In genomic region chr4:66397216-66397615, GRCm38 (mm10) we compare ENCODE assay signal across 26 mouse cellular contexts. TPM values are rescaled to one million over a fixed set of nuclear protein-coding genes. Genes with fewer than 3 reads are reported as not detected.
DNase-seq lines count a peak whose midpoint lies in the region; ATAC-seq and TF ChIP-seq lines count a peak whose summit lies in the region.
"Had no signal": no experiment of that assay in that cellular context is flagged by ENCODE, and none has a peak within 500 bp of the region (broad histone marks: within the 10 kb centered on the region; RNA-seq: fewer than 3 reads in every experiment).

No protein-coding gene starts in this region.

- DNase-seq in cerebellum, adult 9-10 months = peak; percentile 41
- no peak for DNase-seq in cerebellum, adult 11-12 months
- DNase-seq in cerebellum, postnatal 10 days = peak; percentile 50 to 54
- DNase-seq in cerebellum, adult 8-10 months = no peak
- DNase-seq in hindbrain, postnatal 0 days (ENCODE audit: low spot score) = peak; percentile 26
- no peak for DNase-seq in midbrain, postnatal 0 days (ENCODE audit: low spot score)
- DNase-seq: adrenal gland, adult 8-10 months; adrenal gland, postnatal 14 days; adrenal gland, postnatal 36 days; B cell, adult 2 months; embryo, embryonic 11 days had no signal

- no peak overlapping the region for H3K4me2 ChIP-seq in hindbrain, postnatal 0 days (ENCODE audit: low read depth, low read length)
- no peak overlapping the region for H3K4me2 ChIP-seq in hindbrain, embryonic 12.5 days (replicated peaks)
- H3K4me2 ChIP-seq in midbrain, postnatal 0 days (ENCODE audit: low read depth, low read length, poor library complexity, severe bottlenecking) = no peak overlapping the region
- H3K4me2 ChIP-seq in midbrain, embryonic 15.5 days = no peak overlapping the region
- H3K4me2 ChIP-seq: embryonic facial prominence, embryonic 13.5 days; embryonic facial prominence, embryonic 15.5 days; forebrain, embryonic 12.5 days had no signal

- no peak overlapping the region for H3K4me3 ChIP-seq in hindbrain, postnatal 0 days (ENCODE audit: low read length)
- H3K4me3 ChIP-seq in hindbrain, embryonic 12.5 days = no peak overlapping the region
- H3K4me3 ChIP-seq in midbrain, postnatal 0 days (ENCODE audit: low read depth, low read length) = no peak overlapping the region
- H3K4me3 ChIP-seq in midbrain, embryonic 15.5 days = no peak overlapping the region
- H3K4me3 ChIP-seq: embryonic facial prominence, embryonic 13.5 days; embryonic facial prominence, embryonic 15.5 days; erythroblast, embryonic 14.5 days; forebrain, embryonic 10.5 days; forebrain, embryonic 12.5 days had no signal

- no peak for ATAC-seq in hindbrain, postnatal 0 days
- no peak for ATAC-seq in hindbrain, embryonic 12.5 days (ENCODE audit: low FRiP score)
- ATAC-seq in midbrain, postnatal 0 days (ENCODE audit: low FRiP score) = no peak
- ATAC-seq in midbrain, embryonic 15.5 days (replicated peaks) = no peak
- ATAC-seq: activated CD4-positive, CD25-positive, alpha-beta regulatory T cell, adult 4 months; CD4-positive, CD25-positive, alpha-beta regulatory T cell, adult 4 months; forebrain, embryonic 14.5 days; forebrain, embryonic 16.5 days; Patski had no signal

- TF ChIP-seq CTCF in hindbrain, postnatal 0 days (IDR thresholded peaks at IDR 0.05; ENCODE audit: low read depth) = peak; percentile 40
- TF ChIP-seq CTCF in midbrain, postnatal 0 days (IDR thresholded peaks at IDR 0.05) = peak; percentile 48

- H3K36me3 ChIP-seq in hindbrain, postnatal 0 days (ENCODE audit: insufficient read depth, low read length) = no peaks in the 10 kb centered on the region
- H3K36me3 ChIP-seq in hindbrain, embryonic 12.5 days = no peaks in the 10 kb centered on the region
- H3K36me3 ChIP-seq in midbrain, postnatal 0 days (ENCODE audit: insufficient read depth, low read length) = no peaks in the 10 kb centered on the region
- H3K36me3 ChIP-seq in midbrain, embryonic 15.5 days (replicated peaks) = no peaks in the 10 kb centered on the region
- H3K36me3 ChIP-seq: embryonic facial prominence, embryonic 13.5 days; embryonic facial prominence, embryonic 15.5 days; forebrain, embryonic 10.5 days; forebrain, embryonic 12.5 days; G1E had no signal

- H3K9me3 ChIP-seq in hindbrain, postnatal 0 days (ENCODE audit: low read length) = no peaks in the 10 kb centered on the region
- no peaks in the 10 kb centered on the region for H3K9me3 ChIP-seq in hindbrain, embryonic 12.5 days (replicated peaks)
- no peaks in the 10 kb centered on the region for H3K9me3 ChIP-seq in midbrain, postnatal 0 days (ENCODE audit: low read length)
- no peaks in the 10 kb centered on the region for H3K9me3 ChIP-seq in midbrain, embryonic 15.5 days
- H3K9me3 ChIP-seq: embryonic facial prominence, embryonic 13.5 days; embryonic facial prominence, embryonic 15.5 days; forebrain, embryonic 10.5 days; forebrain, embryonic 12.5 days had no signal

- H3K9ac ChIP-seq in hindbrain, postnatal 0 days (replicated peaks; ENCODE audit: low read length) = no peak overlapping the region
- H3K9ac ChIP-seq in hindbrain, embryonic 12.5 days = no peak overlapping the region
- no peak overlapping the region for H3K9ac ChIP-seq in midbrain, postnatal 0 days (replicated peaks; ENCODE audit: low read length, poor library complexity, severe bottlenecking)
- H3K9ac ChIP-seq in midbrain, embryonic 15.5 days = no peak overlapping the region
- H3K9ac ChIP-seq: embryonic facial prominence, embryonic 13.5 days; embryonic facial prominence, embryonic 15.5 days; forebrain, embryonic 12.5 days had no signal

- H3K4me1 ChIP-seq in hindbrain, postnatal 0 days (ENCODE audit: insufficient read depth, low read length) = 0 out of 2 replicates have a peak, but pooled peaks cover 3% of the 10 kb centered on the region
- peaks cover 7% of the 10 kb centered on the region for H3K4me1 ChIP-seq in hindbrain, embryonic 12.5 days
- H3K4me1 ChIP-seq in midbrain, postnatal 0 days (ENCODE audit: insufficient read depth, low read length) = peaks cover 5% of the 10 kb centered on the region; the same call in 1 of the 2 replicates
- H3K4me1 ChIP-seq in midbrain, embryonic 15.5 days = peaks cover 13% of the 10 kb centered on the region

- no peaks in the 10 kb centered on the region for H3K27me3 ChIP-seq in hindbrain, postnatal 0 days (ENCODE audit: insufficient read depth, low read length)
- H3K27me3 ChIP-seq in hindbrain, embryonic 12.5 days = peaks cover 8% of the 10 kb centered on the region; the same call in 1 of the 2 replicates
- no peaks in the 10 kb centered on the region for H3K27me3 ChIP-seq in midbrain, postnatal 0 days (ENCODE audit: insufficient read depth, low read length)
- no peaks in the 10 kb centered on the region for H3K27me3 ChIP-seq in midbrain, embryonic 15.5 days (replicated peaks)
- H3K27me3 ChIP-seq: CH12.LX had no signal

- H3K27ac ChIP-seq in hindbrain, postnatal 0 days = no peak overlapping the region
- no peak overlapping the region for H3K27ac ChIP-seq in hindbrain, embryonic 12.5 days
- no peak overlapping the region for H3K27ac ChIP-seq in midbrain, postnatal 0 days (ENCODE audit: low read depth, low read length)
- H3K27ac ChIP-seq in midbrain, embryonic 15.5 days = no peak overlapping the region
- H3K27ac ChIP-seq: embryonic facial prominence, embryonic 13.5 days; embryonic facial prominence, embryonic 15.5 days; forebrain, embryonic 10.5 days; forebrain, embryonic 12.5 days had no signal

RNA-seq across cellular contexts. Expression of gene Astn2, which starts 7.2 kb away (rescaled TPM):
- 47.2 and 51.4 TPM in 2 replicates for total RNA-seq in hindbrain, postnatal 0 days (2014; rRNA removed)
- 3.0 and 3.2 TPM in 2 replicates for polyA plus RNA-seq in hindbrain, postnatal 0 days (2015; fragmentation: Nextera tagmentation; extraction: Ambion mirVana)
- 2.8 and 2.9 TPM in 2 replicates for polyA plus RNA-seq in hindbrain, embryonic 12.5 days (2016; fragmentation: Nextera tagmentation; extraction: Ambion mirVana)
- 34.9 and 40.8 TPM in 2 replicates for total RNA-seq in midbrain, postnatal 0 days (2014; rRNA removed)
- 1.4 and 2.5 TPM in 2 replicates for polyA plus RNA-seq in midbrain, postnatal 0 days (2015; fragmentation: Nextera tagmentation; extraction: Ambion mirVana)
- polyA plus RNA-seq in midbrain, embryonic 15.5 days (2015; fragmentation: Nextera tagmentation; extraction: Ambion mirVana) = 3.8 and 4.0 TPM in 2 replicates
- total RNA-seq: CH12.LX; common myeloid progenitor, adult 5-6 weeks; G1E had no signal
- polyA plus RNA-seq: activated CD4-positive, CD25-positive, alpha-beta regulatory T cell, adult 4 months; CD4-positive, CD25-positive, alpha-beta regulatory T cell, adult 4 months; erythroblast, embryonic 14.5 days; G1E had no signal

Comparison
In these comparisons a context has a peak if more than half of its experiments do, and no peak if none do; other contexts are left out.
1. DNase-seq: peak in cerebellum, adult 9-10 months (single experiment), cerebellum, postnatal 10 days (2 of 2) and hindbrain, postnatal 0 days (single experiment); none in cerebellum, adult 11-12 months (single experiment), cerebellum, adult 8-10 months (single experiment) and midbrain, postnatal 0 days (single experiment).